Mouse (Mus musculus) embryonic facial prominence, embryonic 11.5 days (tissue): ENCODE measurements around the gene Klb. TPM values are rescaled to one million over a fixed set of nuclear protein-coding genes. Genes with fewer than 3 reads are reported as not detected.
A peak's percentile ranks its signal among the peaks of the same experiment; 100 is the strongest.
"Not testable (repeated sequence)": the region's sequence is repeated elsewhere in the genome, so short reads cannot be mapped to it uniquely, and the experiment has no call there.

ENCODE experiments used
- ATAC-seq: fragments of 200-750 bp; cut with Nextera tagmentation; replicated peaks from 2 replicates; pipeline ENCODE4 v1.8.0; 2017; ENCODE audit warnings: low read depth; ENCODE audit not compliant: insufficient number of reproducible peaks, low FRiP score, low TSS enrichment
- DNase-seq: peaks from one replicate; pipeline ENCODE4 v3.0.0-alpha.2; 2015; ENCODE audit warnings: low spot score
- H3K27ac ChIP-seq: fragments of 300-500 bp; sonication (generic); replicated peaks from 2 replicates; pipeline ENCODE4 v1.5.1; 2014; ENCODE audit warnings: mild to moderate bottlenecking, low read depth, low read length, control low read depth
- H3K27me3 ChIP-seq: fragments of 300-500 bp; sonication (generic); 2 replicates; pipeline ENCODE4 v1.6.1; 2014; ENCODE audit warnings: mild to moderate bottlenecking, low read length, moderate library complexity, mixed read lengths; ENCODE audit not compliant: control insufficient read depth, insufficient read depth
- H3K36me3 ChIP-seq: fragments of 300-500 bp; sonication (generic); replicated peaks from 2 replicates; pipeline ENCODE4 v1.6.1; 2014; ENCODE audit warnings: low read depth, mild to moderate bottlenecking, low read length, moderate library complexity, mixed read lengths; ENCODE audit not compliant: control insufficient read depth, insufficient read depth
- H3K4me1 ChIP-seq: fragments of 300-500 bp; sonication (generic); 2 replicates; pipeline ENCODE4 v1.6.1; 2014; ENCODE audit warnings: low read length, mixed read lengths; ENCODE audit not compliant: control insufficient read depth, insufficient read depth
- H3K4me2 ChIP-seq: fragments of 300-500 bp; sonication (generic); 2 replicates; pipeline ENCODE4 v1.6.1; 2014; ENCODE audit warnings: low read depth, mild to moderate bottlenecking, control low read depth, low read length, moderate library complexity
- H3K4me3 ChIP-seq: fragments of 300-500 bp; sonication (generic); 2 replicates; pipeline ENCODE4 v1.5.1; 2014; ENCODE audit warnings: low read depth, low read length, control low read depth
- H3K9ac ChIP-seq: fragments of 300-500 bp; sonication (generic); replicated peaks from 2 replicates; pipeline ENCODE4 v1.6.1; 2014; ENCODE audit warnings: mild to moderate bottlenecking, control low read depth, low read length
- H3K9me3 ChIP-seq: fragments of 300-500 bp; sonication (generic); replicated peaks from 2 replicates; pipeline ENCODE4 v1.6.1; 2016; ENCODE audit warnings: mild to moderate bottlenecking, low read length, inconsistent platforms, mixed read lengths; ENCODE audit not compliant: control insufficient read depth
- WGBS: fragments of 180-500 bp; shearing (Covaris S2); extraction: QIAGEN DNeasy Blood & Tissue Kit; methylation state at CpG from one replicate; pipeline ENCODE4 v1.1.7; 2014; 5-methylcytosine and 5-hydroxymethylcytosine counted together
- polyA plus RNA-seq: library from polyadenylated mRNA; unstranded; fragments of >200 nt; fragmentation: Nextera tagmentation; extraction: Ambion mirVana; gene quantifications from 2 replicates; pipeline ENCODE4 v1.2.1, GENCODE M21; 2014

Gene Klb
- not detected in 2 replicates for polyA plus RNA-seq

- Histone ChIP-seq H3K4me2 (peak within 1 kb of the TSS; percentile 32), H3K9me3 (no peaks in the 10 kb centered on the region), H3K36me3 (no peaks in the 10 kb centered on the region), H3K27me3 (no peaks in the 10 kb centered on the region), H3K9ac (no peak within 1 kb of the TSS), H3K4me3 (no peak within 1 kb of the TSS), H3K27ac (no peak within 1 kb of the TSS), H3K4me1 (no peaks in the 10 kb centered on the region)
- no peak for ATAC-seq
- DNase-seq: peak; percentile 57
- WGBS: 31% methylated on average over 15 of the region's 15 CpGs
These were observed at the start of gene Klb for GRCm38 (mm10) chr5:65348168-65348567. Klb (plus strand) TSS chr5:65348314.

GRCm38 (mm10) chr5:65299623-65300022, 48.5 kb upstream of the Klb start:
- H3K4me1 ChIP-seq, ATAC-seq, H3K9me3 ChIP-seq, H3K36me3 ChIP-seq, DNase-seq, H3K27ac ChIP-seq, H3K4me2 ChIP-seq, H3K27me3 ChIP-seq, H3K4me3 ChIP-seq, H3K9ac ChIP-seq: not testable (repeated sequence)
- WGBS: 90% methylated on average over 1 of the region's 1 CpGs

GRCm38 (mm10) chr5:65300121-65300520, 48.0 kb upstream of the Klb start:
- ATAC-seq (no peak), DNase-seq (no peak)
- Histone ChIP-seq H3K4me3 (no peak overlapping the region), H3K9me3 (no peaks in the 10 kb centered on the region), H3K27me3 (no peaks in the 10 kb centered on the region), H3K27ac (no peak overlapping the region), H3K9ac (no peak overlapping the region), H3K36me3 (no peaks in the 10 kb centered on the region; the same call in 1 of the 2 replicates), H3K4me2 (no peak overlapping the region), H3K4me1 (no peaks in the 10 kb centered on the region)
- 93% methylated on average over 9 of the region's 9 CpGs for WGBS

- Histone ChIP-seq H3K4me1 (no peaks in the 10 kb centered on the region), H3K9me3 (no peaks in the 10 kb centered on the region), H3K9ac (no peak overlapping the region), H3K27ac (no peak overlapping the region), H3K4me2 (no peak overlapping the region), H3K27me3 (no peaks in the 10 kb centered on the region), H3K4me3 (no peak overlapping the region), H3K36me3 (no peaks in the 10 kb centered on the region)
- 84% methylated on average over 9 of the region's 9 CpGs for WGBS
- DNase-seq (no peak), ATAC-seq (no peak)
These were observed 42.6 kb upstream of the Klb start for GRCm38 (mm10) chr5:65305516-65305915.

- DNase-seq: no peak
- no peaks in the 10 kb centered on the region for H3K4me1 ChIP-seq
- 93% methylated on average over 7 of the region's 7 CpGs for WGBS
- H3K27me3 ChIP-seq: no peaks in the 10 kb centered on the region
- no peak overlapping the region for H3K4me2 ChIP-seq
- no peak for ATAC-seq
- no peak overlapping the region for H3K4me3 ChIP-seq
- H3K9me3 ChIP-seq: no peaks in the 10 kb centered on the region
- no peak overlapping the region for H3K27ac ChIP-seq
- H3K36me3 ChIP-seq: peaks cover 3% of the 10 kb centered on the region
- no peak overlapping the region for H3K9ac ChIP-seq
These were observed 39.9 kb upstream of the Klb start for GRCm38 (mm10) chr5:65308208-65308607.

- Histone ChIP-seq H3K9me3 (no peaks in the 10 kb centered on the region), H3K4me2 (no peak overlapping the region), H3K36me3 (peaks cover 3% of the 10 kb centered on the region), H3K27me3 (no peaks in the 10 kb centered on the region), H3K27ac (no peak overlapping the region), H3K4me3 (no peak overlapping the region), H3K4me1 (no peaks in the 10 kb centered on the region), H3K9ac (no peak overlapping the region)
- WGBS: 90% methylated on average over 3 of the region's 3 CpGs
- ATAC-seq: no peak
- DNase-seq: no peak
These were observed 39.2 kb upstream of the Klb start for GRCm38 (mm10) chr5:65308866-65309265.

- WGBS: 91% methylated on average over 9 of the region's 9 CpGs
- Histone ChIP-seq H3K4me3 (no peak overlapping the region), H3K27ac (no peak overlapping the region), H3K9ac (no peak overlapping the region), H3K4me2 (no peak overlapping the region), H3K36me3 (no peaks in the 10 kb centered on the region), H3K4me1 (no peaks in the 10 kb centered on the region), H3K27me3 (no peaks in the 10 kb centered on the region), H3K9me3 (no peaks in the 10 kb centered on the region)
- DNase-seq (no peak), ATAC-seq (no peak)
These were observed 28.9 kb upstream of the Klb start for GRCm38 (mm10) chr5:65319176-65319575.

- no peak for DNase-seq
- no peak overlapping the region for H3K4me2 ChIP-seq
- no peak for ATAC-seq
- H3K9ac ChIP-seq: no peak overlapping the region
- H3K4me1 ChIP-seq: no peaks in the 10 kb centered on the region
- no peaks in the 10 kb centered on the region for H3K27me3 ChIP-seq
- H3K36me3 ChIP-seq: no peaks in the 10 kb centered on the region
- WGBS: 73% methylated on average over 10 of the region's 10 CpGs
- H3K9me3 ChIP-seq: no peaks in the 10 kb centered on the region
- H3K4me3 ChIP-seq: no peak overlapping the region
- no peak overlapping the region for H3K27ac ChIP-seq
These were observed 25.9 kb upstream of the Klb start for GRCm38 (mm10) chr5:65322165-65322564.
